Mouse (Mus musculus) CH12.LX (cell line): ENCODE data around the gene Arl16. TPM values are rescaled to one million over a fixed set of nuclear protein-coding genes. Genes with fewer than 3 reads are reported as not detected.

Source experiments
- DNase-seq: peaks from one replicate; pipeline ENCODE4 v3.0.0-alpha.2; 2013; ENCODE audit errors: extremely low read depth
- H3K27ac ChIP-seq: 2 replicates; pipeline ENCODE4 v1.5.1; 2012; ENCODE audit warnings: low read depth, mild to moderate bottlenecking, control low read depth, moderate library complexity; ENCODE audit not compliant: insufficient read depth
- H3K27me3 ChIP-seq: replicated peaks from 2 replicates; pipeline ENCODE3; 2012; ENCODE audit warnings: inconsistent platforms
- H3K36me3 ChIP-seq, 2 experiments: replicated peaks in 1 of 2; 2 replicates each; pipeline versions ENCODE3 to v1.6.1; 2012; ENCODE audit warnings: inconsistent platforms in 1 of 2, low read length in 1 of 2, mild to moderate bottlenecking in 1 of 2, mixed read lengths in 1 of 2, moderate library complexity in 1 of 2; ENCODE audit not compliant: control insufficient read depth in 1 of 2, insufficient read depth in 1 of 2
- H3K4me1 ChIP-seq, 2 experiments: 2 replicates each; pipeline ENCODE4 v1.6.1; 2012; ENCODE audit warnings: inconsistent platforms in 1 of 2, moderate library complexity in 1 of 2; ENCODE audit not compliant: insufficient read depth in 2 of 2, control insufficient read depth in 1 of 2
- H3K4me2 ChIP-seq: 2 replicates; pipeline ENCODE4 v1.6.1; 2012; ENCODE audit warnings: low read depth, mild to moderate bottlenecking, control low read depth; ENCODE audit not compliant: poor library complexity, insufficient read depth, severe bottlenecking
- H3K4me3 ChIP-seq, 3 experiments: fragments of 150-350 bp in 1 of 3; sonication (generic) in 1 of 3; replicated peaks in 1 of 3; 2 replicates each; pipeline versions ENCODE3 to v1.5.1; 2011 to 2012; ENCODE audit warnings: low read depth in 2 of 3, low read length in 2 of 3, mild to moderate bottlenecking in 2 of 3, moderate library complexity in 2 of 3, control low read depth in 1 of 3, improper control_type of control experiment in 1 of 3, inconsistent platforms in 1 of 3, mixed read lengths in 1 of 3; ENCODE audit not compliant: poor library complexity in 1 of 3
- H3K79me2 ChIP-seq: replicated peaks from 2 replicates; pipeline ENCODE4 v1.6.1; 2012; ENCODE audit warnings: mild to moderate bottlenecking, moderate library complexity; ENCODE audit not compliant: control insufficient read depth, poor library complexity, insufficient read depth, severe bottlenecking; ENCODE audit errors: extremely low read depth
- H3K9ac ChIP-seq: 2 replicates; pipeline ENCODE4 v1.6.1; 2012; ENCODE audit warnings: low read depth, mild to moderate bottlenecking, control low read depth, moderate library complexity; ENCODE audit not compliant: insufficient read depth
- H3K9me3 ChIP-seq: replicated peaks from 2 replicates; pipeline ENCODE3; 2012; ENCODE audit warnings: low read length, inconsistent platforms, mixed read lengths
- E2F4 ChIP-seq: IDR thresholded peaks from 2 replicates; pipeline ENCODE4 v1.6.1; 2011; ENCODE audit warnings: low read depth, low read length, improper control_type of control experiment; ENCODE audit not compliant: insufficient replicate concordance
- ELF1 ChIP-seq: IDR thresholded peaks from 2 replicates; pipeline ENCODE4 v1.6.1; 2014; ENCODE audit warnings: low read depth, mild to moderate bottlenecking, inconsistent platforms, low read length, improper control_type of control experiment
- ETS1 ChIP-seq: conservative IDR thresholded peaks from 2 replicates; pipeline ENCODE4 v1.6.1; 2012; ENCODE audit warnings: low read depth, mild to moderate bottlenecking, inconsistent platforms, low read length, improper control_type of control experiment, moderate library complexity
- IRF4 ChIP-seq: IDR thresholded peaks from 2 replicates; pipeline ENCODE4 v1.6.1; 2014; ENCODE audit warnings: low read depth, mild to moderate bottlenecking, inconsistent platforms, low read length, improper control_type of control experiment
- KAT2A ChIP-seq: IDR thresholded peaks from 2 replicates; pipeline ENCODE4 v1.6.1; 2012; ENCODE audit warnings: low read length, improper control_type of control experiment, inconsistent platforms; ENCODE audit not compliant: insufficient replicate concordance
- MAFK ChIP-seq: IDR thresholded peaks from 2 replicates; pipeline ENCODE4 v1.6.1; 2011; ENCODE audit warnings: low read length, improper control_type of control experiment; ENCODE audit not compliant: insufficient replicate concordance
- MAZ ChIP-seq: IDR thresholded peaks from 2 replicates; pipeline ENCODE4 v1.6.1; 2012; ENCODE audit warnings: low read depth, mild to moderate bottlenecking, inconsistent platforms, low read length, improper control_type of control experiment, moderate library complexity
- MEF2A ChIP-seq: IDR thresholded peaks from 2 replicates; pipeline ENCODE4 v1.6.1; 2014; ENCODE audit warnings: low read depth, mild to moderate bottlenecking, inconsistent platforms, low read length, improper control_type of control experiment, borderline replicate concordance
- MXI1 ChIP-seq: IDR thresholded peaks from 2 replicates; pipeline ENCODE4 v1.6.1; 2011; ENCODE audit warnings: mild to moderate bottlenecking, low read depth, low read length, improper control_type of control experiment
- MYC ChIP-seq: IDR thresholded peaks from 2 replicates; pipeline ENCODE4 v1.6.1; 2011; ENCODE audit warnings: low read depth, mild to moderate bottlenecking, improper control_type of control experiment, low read length
- POLR2AphosphoS2 ChIP-seq: IDR thresholded peaks from 2 replicates; pipeline ENCODE4 v1.6.1; 2011; ENCODE audit warnings: low read depth, low read length, improper control_type of control experiment
- RAD21 ChIP-seq: IDR thresholded peaks from 2 replicates; pipeline ENCODE4 v1.6.1; 2011; ENCODE audit warnings: low read depth, mild to moderate bottlenecking, low read length, improper control_type of control experiment, moderate library complexity
- RCOR1 ChIP-seq: conservative IDR thresholded peaks from 2 replicates; pipeline ENCODE4 v1.6.1; 2012; ENCODE audit warnings: low read depth, mild to moderate bottlenecking, inconsistent platforms, low read length, improper control_type of control experiment
- SIN3A ChIP-seq: IDR thresholded peaks from 2 replicates; pipeline ENCODE4 v1.6.1; 2012; ENCODE audit warnings: low read length, improper control_type of control experiment, inconsistent platforms
- ZC3H11A ChIP-seq: IDR thresholded peaks from 2 replicates; pipeline ENCODE4 v1.6.1; 2012; ENCODE audit warnings: low read depth, mild to moderate bottlenecking, inconsistent platforms, low read length, improper control_type of control experiment
- ZMIZ1 ChIP-seq: IDR thresholded peaks from 2 replicates; pipeline ENCODE4 v1.6.1; 2012; ENCODE audit warnings: low read depth, mild to moderate bottlenecking, inconsistent platforms, low read length, improper control_type of control experiment
- ZNF384 ChIP-seq: IDR thresholded peaks from 2 replicates; pipeline ENCODE4 v1.6.1; 2012; ENCODE audit warnings: low read depth, low read length, improper control_type of control experiment, inconsistent platforms
- dilution Hi-C: fragments of 300-500 bp; cut with MboI; formaldehyde crosslinking; loops from 2 replicates; pipeline ENCODE4 v1.14.3; 2020; ENCODE audit warnings: low sequenced_read_pairs; ENCODE audit not compliant: extremely low pct_unique_long_range_greater_than_20kb, extremely low pct_ligation_motif_present
- in situ Hi-C: fragments of 300-500 bp; cut with MboI; formaldehyde crosslinking; loops from 3 replicates; pipeline ENCODE4 v1.14.3; 2019; ENCODE audit warnings: low sequenced_read_pairs, low pct_ligation_motif_present, low pct_unique_long_range_greater_than_20kb, mixed read lengths
- polyA plus RNA-seq: library from polyadenylated mRNA; unstranded; fragments of >175 nt; gene quantifications from 2 replicates; pipeline ENCODE4 v1.2.1, GENCODE M21; 2012; ENCODE audit warnings: low read depth; ENCODE audit not compliant: insufficient read length
- total RNA-seq, 2 experiments: library from RNA; depleted of rRNA; stranded (reverse); fragments of 300-350 nt in 1 of 2; fragments of >200 nt in 1 of 2; gene quantifications; 2 replicates each; pipeline ENCODE4 v1.2.3; 2012 to 2014

Arl16 gene
- total and polyA plus RNA-seq, 3 experiments, result 22.8 to 42.6 (median 24.8) TPM

GRCm38 (mm10) chr11:120472052-120472451, 4.6 kb upstream of the Arl16 start:
- no peak overlapping the region for H3K27ac ChIP-seq
- no peak for DNase-seq
- no peak for TF ChIP-seq ETS1
- TF ChIP-seq ELF1, result no peak
- TF ChIP-seq POLR2AphosphoS2, result no peak
- no peak for TF ChIP-seq ZNF384
- TF ChIP-seq KAT2A, result no peak
- no peak for TF ChIP-seq ZMIZ1
- no peak for TF ChIP-seq IRF4
- TF ChIP-seq MEF2A, result no peak
- peaks cover 5 to 16% of the 10 kb centered on the region in 2 experiments; a peak in 3 of 4 replicates for H3K4me1 ChIP-seq
- H3K36me3 ChIP-seq, result peaks cover 69 to 79% of the 10 kb centered on the region in 2 experiments
- dilution Hi-C loops, result no loop called here
- in situ Hi-C loops, result loop anchor here (5.0 kb wide), 1 partner anchor 35 kb away; the partner anchor contains the start of gene Nploc4
- H3K27me3 ChIP-seq, result no peaks in the 10 kb centered on the region
- no peak overlapping the region for H3K4me2 ChIP-seq
- no peak overlapping the region for H3K9ac ChIP-seq
- H3K79me2 ChIP-seq, result peaks cover 14% of the 10 kb centered on the region
- no peaks in the 10 kb centered on the region for H3K9me3 ChIP-seq
- no peak overlapping the region for H3K4me3 ChIP-seq

- Histone ChIP-seq H3K9me3 (no peaks in the 10 kb centered on the region), H3K79me2 (peaks cover 28% of the 10 kb centered on the region), H3K4me2 (peak overlapping the region; percentile 79), H3K9ac (peak overlapping the region; percentile 83), H3K4me1 (peaks cover 5 to 30% of the 10 kb centered on the region in 2 experiments; a peak in 3 of 4 replicates), H3K36me3 (peaks cover 49 to 76% of the 10 kb centered on the region in 2 experiments), H3K27me3 (no peaks in the 10 kb centered on the region), H3K4me3 (peak overlapping the region; percentile 81 to 97 (median 91)), H3K27ac (no peak overlapping the region; the same call in 1 of the 2 replicates)
- dilution Hi-C loops (no loop called here), in situ Hi-C loops (no loop called here)
- no peak for DNase-seq
- TF ChIP-seq MAZ (0 out of 2 replicates have a peak, but pooled peaks have one; percentile 5), RCOR1 (0 out of 2 replicates have a peak, but pooled peaks have one; percentile 59), RAD21 (no peak), SIN3A (peak; percentile 15; the same call in 1 of the 2 replicates), MXI1 (peak; percentile 16; the same call in 1 of the 2 replicates)
Observed at GRCm38 (mm10) chr11:120467736-120468092, 307 bp upstream of the Arl16 start.

GRCm38 (mm10) chr11:120465521-120465920, 1.9 kb downstream of the Arl16 start:
- H3K36me3 ChIP-seq, result peaks cover 50 to 76% of the 10 kb centered on the region in 2 experiments
- dilution Hi-C loops, result no loop called here

More at GRCm38 (mm10) chr11:120465521-120465920, 1.9 kb downstream of the Arl16 start:
- in situ Hi-C loops, result no loop called here
- H3K27me3 ChIP-seq, result no peaks in the 10 kb centered on the region
- TF ChIP-seq ZNF384, result no peak
- no peak for TF ChIP-seq RCOR1
- no peak for TF ChIP-seq ELF1
- no peak for TF ChIP-seq RAD21
- no peak for TF ChIP-seq MEF2A
- no peak for TF ChIP-seq ETS1
- TF ChIP-seq IRF4, result no peak
- no peak for TF ChIP-seq MAFK
- TF ChIP-seq E2F4, result no peak
- no peak for TF ChIP-seq ZC3H11A
- TF ChIP-seq MYC, result no peak
- H3K9ac ChIP-seq, result no peak overlapping the region
- H3K4me2 ChIP-seq, result no peak overlapping the region
- peaks cover 28% of the 10 kb centered on the region for H3K79me2 ChIP-seq
- no peak overlapping the region for H3K27ac ChIP-seq
- H3K4me1 ChIP-seq, result peaks cover 5 to 34% of the 10 kb centered on the region in 2 experiments; a peak in 3 of 4 replicates
- H3K9me3 ChIP-seq, result no peaks in the 10 kb centered on the region
- H3K4me3 ChIP-seq, result no peak overlapping the region
- DNase-seq, result no peak
